Mouse (Mus musculus): Measurements from ENCODE around the gene Slc16a12. TPM values are rescaled to one million over a fixed set of nuclear protein-coding genes. Genes with fewer than 3 reads are reported as not detected.

The Slc16a12 gene
- polyA plus RNA-seq, 1 experiment from 2014 or later = 2.7 TPM

- H3K9ac ChIP-seq (ENCODE audit: low read depth, low read length) = no peak overlapping the region
- WGBS = 89% methylated on average over 5 of the region's 5 CpGs
- no peak for ATAC-seq
These were observed 28.1 kb downstream of the Slc16a12 start for GRCm38 (mm10) chr19:34718963-34719362.

DNA sequence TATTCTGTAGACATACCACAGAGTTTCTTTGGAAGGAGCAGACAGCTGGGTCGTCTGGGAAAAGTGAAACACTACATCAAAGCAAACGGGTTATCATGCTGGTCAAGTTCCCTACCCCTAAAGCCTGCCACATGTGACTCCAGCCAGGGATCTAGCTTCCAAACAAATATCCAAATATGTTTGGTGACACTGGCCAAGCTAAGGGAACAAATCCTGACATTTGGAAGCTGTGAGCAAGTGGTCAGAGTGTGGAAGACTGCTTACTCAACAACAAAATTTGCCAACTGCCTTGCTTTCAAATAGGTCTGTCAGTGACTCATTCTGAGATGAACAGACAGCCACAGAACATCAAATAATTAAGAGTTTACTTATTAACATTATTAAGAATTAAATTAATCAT, 28.6 kb downstream of the Slc16a12 start:
- Histone ChIP-seq H3K4me2 (ENCODE audit: low read length) (no peak overlapping the region), H3K27ac (ENCODE audit: low read depth, low read length) (no peak overlapping the region), H3K9me3 (ENCODE audit: control insufficient read depth, low read length) (no peaks in the 10 kb centered on the region), H3K36me3 (ENCODE audit: control insufficient read depth, insufficient read depth, low read length) (no peaks in the 10 kb centered on the region), H3K27me3 (replicated peaks; ENCODE audit: control insufficient read depth, insufficient read depth, low read length) (no peaks in the 10 kb centered on the region), H3K4me1 (ENCODE audit: control insufficient read depth, insufficient read depth, low read depth, low read length) (no peaks in the 10 kb centered on the region), H3K4me3 (ENCODE audit: low read length) (no peak overlapping the region), H3K9ac (ENCODE audit: low read depth, low read length) (no peak overlapping the region)
- WGBS = 77% methylated on average over 2 of the region's 2 CpGs
- ATAC-seq = no peak

More at GRCm38 (mm10) chr19:34718963-34719362, 28.1 kb downstream of the Slc16a12 start:
- Histone ChIP-seq H3K9me3 (ENCODE audit: control insufficient read depth, low read length) (no peaks in the 10 kb centered on the region), H3K4me1 (ENCODE audit: control insufficient read depth, insufficient read depth, low read depth, low read length) (no peaks in the 10 kb centered on the region), H3K4me3 (ENCODE audit: low read length) (no peak overlapping the region), H3K27ac (ENCODE audit: low read depth, low read length) (no peak overlapping the region), H3K27me3 (replicated peaks; ENCODE audit: control insufficient read depth, insufficient read depth, low read length) (no peaks in the 10 kb centered on the region), H3K36me3 (ENCODE audit: control insufficient read depth, insufficient read depth, low read length) (no peaks in the 10 kb centered on the region), H3K4me2 (ENCODE audit: low read length) (no peak overlapping the region)

- Histone ChIP-seq H3K4me2 (ENCODE audit: low read length) (no peak overlapping the region), H3K27me3 (replicated peaks; ENCODE audit: control insufficient read depth, insufficient read depth, low read length) (no peaks in the 10 kb centered on the region), H3K36me3 (ENCODE audit: control insufficient read depth, insufficient read depth, low read length) (no peaks in the 10 kb centered on the region), H3K4me1 (ENCODE audit: control insufficient read depth, insufficient read depth, low read depth, low read length) (no peaks in the 10 kb centered on the region), H3K9me3 (ENCODE audit: control insufficient read depth, low read length) (no peaks in the 10 kb centered on the region), H3K4me3 (ENCODE audit: low read length) (no peak overlapping the region), H3K27ac (ENCODE audit: low read depth, low read length) (no peak overlapping the region), H3K9ac (ENCODE audit: low read depth, low read length) (no peak overlapping the region)
- ATAC-seq = no peak
- WGBS = 80% methylated on average over 1 of the region's 1 CpGs
These were observed 31.2 kb downstream of the Slc16a12 start for GRCm38 (mm10) chr19:34715895-34716294.

DNA sequence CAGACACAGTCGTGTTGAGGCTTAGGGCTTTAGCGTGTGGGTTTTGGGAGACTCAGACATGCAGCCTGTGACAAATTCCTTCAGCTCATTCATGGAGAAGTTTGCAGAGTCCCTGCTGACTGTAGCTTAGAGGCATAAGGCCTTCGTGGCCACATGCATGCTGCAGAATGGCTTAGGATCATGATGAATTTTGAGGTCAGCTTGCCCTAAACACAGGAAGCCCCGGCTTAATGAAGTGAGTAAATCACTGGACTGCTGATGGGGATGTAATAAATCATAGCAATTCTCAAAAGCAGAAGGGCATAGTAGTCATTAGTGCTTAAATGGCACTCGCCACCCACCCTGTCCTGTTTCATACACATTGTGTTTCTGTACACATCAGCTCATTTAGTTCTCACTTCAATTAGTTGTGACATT, 32.8 kb downstream of the Slc16a12 start:
- Histone ChIP-seq H3K4me3 (ENCODE audit: low read length) (no peak overlapping the region), H3K27me3 (replicated peaks; ENCODE audit: control insufficient read depth, insufficient read depth, low read length) (no peaks in the 10 kb centered on the region), H3K36me3 (ENCODE audit: control insufficient read depth, insufficient read depth, low read length) (no peaks in the 10 kb centered on the region), H3K9ac (ENCODE audit: low read depth, low read length) (no peak overlapping the region), H3K4me2 (ENCODE audit: low read length) (no peak overlapping the region), H3K9me3 (ENCODE audit: control insufficient read depth, low read length) (no peaks in the 10 kb centered on the region), H3K27ac (ENCODE audit: low read depth, low read length) (no peak overlapping the region), H3K4me1 (ENCODE audit: control insufficient read depth, insufficient read depth, low read depth, low read length) (no peaks in the 10 kb centered on the region)
- 67% methylated on average over 5 of the region's 5 CpGs for WGBS
- ATAC-seq = peak; percentile 93

GRCm38 (mm10) chr19:34712050-34712449, 35.0 kb downstream of the Slc16a12 start:
- Histone ChIP-seq H3K9me3 (ENCODE audit: control insufficient read depth, low read length) (no peaks in the 10 kb centered on the region), H3K4me2 (ENCODE audit: low read length) (no peak overlapping the region), H3K9ac (ENCODE audit: low read depth, low read length) (no peak overlapping the region), H3K4me1 (ENCODE audit: control insufficient read depth, insufficient read depth, low read depth, low read length) (no peaks in the 10 kb centered on the region), H3K27ac (ENCODE audit: low read depth, low read length) (no peak overlapping the region), H3K36me3 (ENCODE audit: control insufficient read depth, insufficient read depth, low read length) (no peaks in the 10 kb centered on the region), H3K4me3 (ENCODE audit: low read length) (no peak overlapping the region), H3K27me3 (replicated peaks; ENCODE audit: control insufficient read depth, insufficient read depth, low read length) (no peaks in the 10 kb centered on the region)
- no peak for ATAC-seq
- 79% methylated on average over 2 of the region's 2 CpGs for WGBS

- 87% methylated on average over 2 of the region's 2 CpGs for WGBS
- no peak overlapping the region for H3K4me3 ChIP-seq (ENCODE audit: low read length)
These were observed 38.9 kb downstream of the Slc16a12 start for GRCm38 (mm10) chr19:34708221-34708620.

DNA sequence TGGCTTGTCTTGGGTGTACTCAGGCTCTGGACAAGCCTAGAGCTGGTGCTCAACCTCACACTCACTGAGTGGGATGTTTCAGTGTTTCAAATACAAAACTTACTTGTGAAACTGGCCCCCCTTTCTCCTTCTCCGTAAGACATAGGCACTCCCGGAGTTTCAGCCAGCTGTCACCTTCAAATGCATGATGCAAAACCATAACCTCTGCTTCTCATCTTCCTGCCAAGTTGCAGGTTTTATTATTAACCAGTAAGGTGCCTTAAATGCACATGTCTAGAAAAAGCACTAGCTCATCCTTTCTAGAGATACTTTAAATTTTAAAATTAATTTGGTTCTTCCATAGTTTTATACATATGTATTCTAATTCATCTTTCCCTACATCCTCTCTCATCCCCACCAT, 39.5 kb downstream of the Slc16a12 start:
- no peaks in the 10 kb centered on the region for H3K36me3 ChIP-seq (ENCODE audit: control insufficient read depth, insufficient read depth, low read length)
- no peak overlapping the region for H3K4me3 ChIP-seq (ENCODE audit: low read length)
- WGBS = 81% methylated on average over 2 of the region's 2 CpGs
- no peak for ATAC-seq
- no peak overlapping the region for H3K4me2 ChIP-seq (ENCODE audit: low read length)
- no peaks in the 10 kb centered on the region for H3K9me3 ChIP-seq (ENCODE audit: control insufficient read depth, low read length)
- no peak overlapping the region for H3K27ac ChIP-seq (ENCODE audit: low read depth, low read length)
- no peaks in the 10 kb centered on the region for H3K27me3 ChIP-seq (replicated peaks; ENCODE audit: control insufficient read depth, insufficient read depth, low read length)
- H3K9ac ChIP-seq (ENCODE audit: low read depth, low read length) = no peak overlapping the region
- H3K4me1 ChIP-seq (ENCODE audit: control insufficient read depth, insufficient read depth, low read depth, low read length) = no peaks in the 10 kb centered on the region

More at GRCm38 (mm10) chr19:34708221-34708620, 38.9 kb downstream of the Slc16a12 start:
- Histone ChIP-seq H3K9me3 (ENCODE audit: control insufficient read depth, low read length) (no peaks in the 10 kb centered on the region), H3K27ac (ENCODE audit: low read depth, low read length) (no peak overlapping the region), H3K4me2 (ENCODE audit: low read length) (no peak overlapping the region), H3K27me3 (replicated peaks; ENCODE audit: control insufficient read depth, insufficient read depth, low read length) (no peaks in the 10 kb centered on the region), H3K4me1 (ENCODE audit: control insufficient read depth, insufficient read depth, low read depth, low read length) (no peaks in the 10 kb centered on the region), H3K36me3 (ENCODE audit: control insufficient read depth, insufficient read depth, low read length) (no peaks in the 10 kb centered on the region), H3K9ac (ENCODE audit: low read depth, low read length) (no peak overlapping the region)
- no peak for ATAC-seq

- 72% methylated on average over 6 of the region's 6 CpGs for WGBS
- no peak overlapping the region for H3K4me3 ChIP-seq (ENCODE audit: low read length)
These were observed 40.8 kb downstream of the Slc16a12 start for GRCm38 (mm10) chr19:34706261-34706660.

DNA sequence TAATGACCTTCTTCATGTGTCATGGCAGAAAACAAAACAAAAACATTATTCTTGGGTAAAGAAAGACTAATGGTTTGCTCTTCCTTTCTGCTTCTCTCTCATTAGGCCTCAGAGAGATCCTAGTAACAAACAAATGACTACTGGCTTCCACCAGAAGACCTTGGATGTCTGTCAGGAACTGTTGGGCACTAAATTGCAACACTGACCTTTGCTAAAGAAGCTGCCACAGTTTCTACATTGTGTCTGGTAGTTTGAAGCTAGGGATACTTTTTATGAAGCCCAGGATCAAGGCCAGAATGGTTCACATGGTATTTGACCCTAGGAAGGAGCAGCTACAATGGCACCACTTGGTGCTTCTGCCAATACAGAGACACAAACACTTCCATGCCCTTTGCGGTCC, 41.9 kb downstream of the Slc16a12 start:
- WGBS = 100% methylated on average over 1 of the region's 1 CpGs
- no peak overlapping the region for H3K4me3 ChIP-seq (ENCODE audit: low read length)
- no peaks in the 10 kb centered on the region for H3K9me3 ChIP-seq (ENCODE audit: control insufficient read depth, low read length)
- H3K9ac ChIP-seq (ENCODE audit: low read depth, low read length) = no peak overlapping the region
- H3K4me1 ChIP-seq (ENCODE audit: control insufficient read depth, insufficient read depth, low read depth, low read length) = no peaks in the 10 kb centered on the region
- no peaks in the 10 kb centered on the region for H3K27me3 ChIP-seq (replicated peaks; ENCODE audit: control insufficient read depth, insufficient read depth, low read length)
- no peaks in the 10 kb centered on the region for H3K36me3 ChIP-seq (ENCODE audit: control insufficient read depth, insufficient read depth, low read length)
- H3K4me2 ChIP-seq (ENCODE audit: low read length) = no peak overlapping the region
- no peak overlapping the region for H3K27ac ChIP-seq (ENCODE audit: low read depth, low read length)
- ATAC-seq = no peak

More at GRCm38 (mm10) chr19:34706261-34706660, 40.8 kb downstream of the Slc16a12 start:
- H3K9me3 ChIP-seq (ENCODE audit: control insufficient read depth, low read length) = no peaks in the 10 kb centered on the region
- no peak overlapping the region for H3K4me2 ChIP-seq (ENCODE audit: low read length)
- no peaks in the 10 kb centered on the region for H3K4me1 ChIP-seq (ENCODE audit: control insufficient read depth, insufficient read depth, low read depth, low read length)
- no peak overlapping the region for H3K9ac ChIP-seq (ENCODE audit: low read depth, low read length)
- no peak for ATAC-seq
- no peaks in the 10 kb centered on the region for H3K36me3 ChIP-seq (ENCODE audit: control insufficient read depth, insufficient read depth, low read length)
- no peaks in the 10 kb centered on the region for H3K27me3 ChIP-seq (replicated peaks; ENCODE audit: control insufficient read depth, insufficient read depth, low read length)
- H3K27ac ChIP-seq (ENCODE audit: low read depth, low read length) = no peak overlapping the region

DNA sequence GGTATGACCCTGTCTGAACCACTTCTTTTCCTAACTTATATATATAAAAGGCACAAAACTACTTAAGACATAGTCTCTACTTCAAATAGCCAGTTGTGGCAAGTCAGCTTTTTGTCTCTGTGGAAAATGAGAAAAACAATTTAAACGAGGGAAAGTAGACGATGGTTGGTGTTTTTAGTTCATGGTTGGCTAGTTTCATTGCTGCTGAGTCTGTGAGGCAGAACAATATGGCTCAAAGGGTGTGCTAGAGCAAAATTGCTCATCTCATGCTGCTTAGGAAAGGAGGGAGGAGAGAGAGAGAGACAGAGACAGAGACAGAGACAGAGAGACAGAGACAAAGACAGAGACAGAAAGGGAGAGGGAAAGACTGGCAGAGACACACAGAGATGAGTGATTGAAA, 47.8 kb downstream of the Slc16a12 start:
- Histone ChIP-seq H3K27ac (ENCODE audit: low read depth, low read length) (no peak overlapping the region), H3K36me3 (ENCODE audit: control insufficient read depth, insufficient read depth, low read length) (no peaks in the 10 kb centered on the region), H3K4me1 (ENCODE audit: control insufficient read depth, insufficient read depth, low read depth, low read length) (no peaks in the 10 kb centered on the region), H3K27me3 (replicated peaks; ENCODE audit: control insufficient read depth, insufficient read depth, low read length) (no peaks in the 10 kb centered on the region), H3K9me3 (ENCODE audit: control insufficient read depth, low read length) (no peaks in the 10 kb centered on the region), H3K4me3 (ENCODE audit: low read length) (no peak overlapping the region), H3K9ac (ENCODE audit: low read depth, low read length) (no peak overlapping the region), H3K4me2 (ENCODE audit: low read length) (no peak overlapping the region)
- ATAC-seq = no peak
- 50% methylated on average over 2 of the region's 2 CpGs for whole genome bisulfite sequencing
